Mouse (Mus musculus): ENCODE data around the gene Vav2.

GRCm38 (mm10) chr2:27396656-27397440 lies 30.0 kb downstream of the Vav2 start:
- TF ChIP-seq CTCF (IDR thresholded peaks at IDR 0.05; ENCODE audit: low read depth, low read length) = no peak
- no peak for TF ChIP-seq POLR2AphosphoS5 (IDR thresholded peaks at IDR 0.05; ENCODE audit: insufficient replicate concordance, low read depth, low read length)
- TF ChIP-seq GATA1 (IDR thresholded peaks at IDR 0.05; ENCODE audit: borderline replicate concordance, low read length) = no peak
- no peak for TF ChIP-seq TAL1 (conservative IDR thresholded peaks at IDR 0.05; ENCODE audit: low read depth, low read length)
